Mouse (Mus musculus) hematopoietic multipotent progenitor cell, adult 10-12 weeks (in vitro differentiated cells): Measurements from ENCODE around the gene Cox8b. TPM values are rescaled to one million over a fixed set of nuclear protein-coding genes. Genes with fewer than 3 reads are reported as not detected.

Experiments used
- polyA plus RNA-seq: library from polyadenylated mRNA; stranded (reverse); fragments of >175 nt; gene quantifications from 2 replicates; pipeline ENCODE4 v1.2.3, GENCODE M21; 2012; ENCODE audit warnings: low replicate concordance

Cox8b gene
- not detected in 2 replicates for polyA plus RNA-seq

DNA sequence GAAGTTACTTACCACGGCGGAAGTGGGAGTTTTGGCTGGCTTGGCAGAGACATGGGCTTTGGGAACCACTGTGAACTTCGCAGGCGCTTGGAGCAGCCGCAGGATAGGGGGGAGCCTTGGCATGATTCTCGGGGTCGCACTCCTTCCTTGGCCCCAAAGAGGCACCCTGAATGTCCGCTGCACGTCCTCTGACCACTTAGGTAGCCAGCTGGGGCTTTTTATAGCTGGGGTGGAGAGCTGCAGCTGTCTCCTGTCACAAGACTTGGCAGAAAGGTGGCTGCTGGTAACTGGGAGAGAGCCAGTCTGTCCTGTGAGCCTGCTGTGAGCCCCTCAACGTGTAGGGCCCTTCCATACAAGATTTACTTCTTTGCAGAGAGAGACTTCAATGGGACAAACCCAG, at the start of gene Cox8b:
Gene Cox8b (minus strand): TSS at position 227 of the 400 bp plus-strand sequence.

DNA sequence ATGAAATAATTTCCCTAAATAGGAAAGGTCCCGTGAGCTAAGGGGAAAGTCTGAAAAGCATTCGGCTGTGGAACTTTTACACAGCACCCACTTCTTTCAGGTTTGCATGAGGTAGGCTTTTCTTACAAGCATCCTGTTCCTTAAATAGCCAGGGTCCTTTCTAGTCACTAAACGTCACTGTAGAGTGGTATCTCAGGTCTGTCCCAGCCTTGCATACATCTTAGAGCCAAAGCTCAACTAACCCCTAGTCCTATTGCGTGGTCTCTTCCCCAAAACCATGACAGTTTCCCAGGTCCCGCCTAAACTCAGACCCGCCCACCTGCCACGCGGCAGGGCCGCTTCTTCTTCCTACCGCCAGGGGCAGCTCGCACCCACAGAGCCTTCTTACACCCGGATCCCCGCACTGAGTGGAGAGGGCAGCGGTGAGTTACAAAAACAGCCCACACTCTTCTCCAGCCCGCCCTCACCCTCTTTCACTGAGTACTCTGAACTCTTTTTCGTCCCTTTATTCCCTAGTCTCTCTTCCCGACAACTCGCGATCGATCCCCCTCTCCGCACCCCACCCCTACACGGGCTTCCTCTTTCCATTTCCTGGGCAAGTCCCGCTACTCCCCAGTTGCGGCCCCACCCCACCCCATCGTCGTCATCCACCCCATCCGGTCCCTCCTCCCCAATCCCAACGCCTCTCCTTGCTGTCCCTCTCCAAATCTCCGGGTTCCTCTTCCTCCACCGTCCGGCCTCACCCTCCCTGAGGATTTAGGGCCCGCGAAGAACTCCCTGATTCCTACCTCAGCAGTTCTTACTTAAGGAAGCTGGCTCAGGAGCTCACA, 41.2 kb upstream of the Cox8b start, which contains the start of gene Pgghg:
Gene Pgghg (plus strand): TSS at position 170 of the 830 bp plus-strand sequence.

DNA sequence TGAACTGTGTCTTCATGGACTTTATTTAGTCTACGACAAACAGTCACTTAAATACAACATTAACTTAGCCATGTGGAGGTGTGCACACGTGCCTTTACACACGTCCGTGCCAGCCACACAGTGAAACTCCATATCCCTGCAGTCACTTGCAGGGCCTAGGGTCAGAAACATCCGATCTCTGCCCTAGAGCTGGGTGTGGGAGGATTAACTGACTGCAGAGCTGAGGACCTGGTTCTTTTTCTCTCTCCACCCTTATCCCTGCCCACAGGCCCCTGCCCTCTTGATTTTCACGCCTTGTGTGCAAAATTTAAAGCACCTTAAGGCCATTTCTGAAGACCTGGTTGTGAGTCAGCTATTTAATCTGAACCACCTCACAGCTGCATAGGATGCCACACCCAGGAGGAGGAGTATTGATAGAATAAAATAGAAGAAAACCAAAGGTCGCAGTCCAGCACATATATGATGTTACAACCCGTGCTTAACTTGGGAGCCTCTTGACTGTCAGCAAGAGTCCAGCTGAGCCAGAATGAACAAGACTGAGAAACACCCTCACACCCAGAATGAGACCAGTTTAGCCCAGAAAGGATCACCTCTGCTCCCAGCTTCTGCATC, 20.3 kb upstream of the Cox8b start, which contains the start of gene Nlrp6:
Gene Nlrp6 (plus strand): TSS at position 485 of the 612 bp plus-strand sequence.

DNA sequence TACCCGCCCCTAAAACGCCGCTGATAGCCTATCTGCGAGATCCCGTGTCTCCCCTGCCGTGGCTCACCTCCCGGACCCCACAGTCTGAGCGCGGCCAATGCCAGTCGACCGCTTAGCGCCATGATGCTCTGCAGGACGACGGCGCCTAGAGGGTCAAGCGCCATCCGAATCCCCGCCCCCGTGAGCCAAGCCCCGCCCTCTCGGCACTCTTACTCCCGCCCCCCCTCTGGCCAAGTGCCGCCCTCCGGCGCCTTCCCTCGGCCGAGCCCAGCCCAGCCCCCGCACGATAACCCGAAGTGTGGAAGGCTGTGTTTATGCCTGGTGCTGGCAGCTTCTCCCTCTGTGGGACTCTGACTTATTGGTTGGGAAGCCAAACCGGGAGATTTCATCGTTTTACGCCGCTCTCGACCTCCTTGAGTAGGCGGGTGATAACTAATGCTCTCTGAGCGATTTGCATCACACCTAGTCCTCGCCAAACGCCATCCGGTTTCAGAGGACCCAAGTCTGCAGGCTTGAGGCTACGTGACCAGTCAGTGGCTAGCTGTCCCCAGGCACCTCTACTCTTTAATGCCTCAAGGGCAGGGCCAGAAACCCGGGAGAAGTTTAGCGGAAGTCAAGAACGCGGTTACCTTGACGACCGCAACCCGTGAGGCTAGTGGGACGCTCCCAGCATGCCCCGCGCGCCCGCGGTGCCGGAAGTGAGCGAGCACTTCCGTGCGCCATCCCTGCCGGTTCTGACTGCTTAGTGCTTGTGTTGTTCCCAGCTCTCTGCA, 18.4 kb downstream of the Cox8b start, which contains the start of the genes Psmd13 and Sirt3:
Gene Psmd13 (plus strand): TSS at position 273 of the 773 bp plus-strand sequence.
Gene Sirt3 (minus strand): TSS at position 614 of the 773 bp plus-strand sequence.

DNA sequence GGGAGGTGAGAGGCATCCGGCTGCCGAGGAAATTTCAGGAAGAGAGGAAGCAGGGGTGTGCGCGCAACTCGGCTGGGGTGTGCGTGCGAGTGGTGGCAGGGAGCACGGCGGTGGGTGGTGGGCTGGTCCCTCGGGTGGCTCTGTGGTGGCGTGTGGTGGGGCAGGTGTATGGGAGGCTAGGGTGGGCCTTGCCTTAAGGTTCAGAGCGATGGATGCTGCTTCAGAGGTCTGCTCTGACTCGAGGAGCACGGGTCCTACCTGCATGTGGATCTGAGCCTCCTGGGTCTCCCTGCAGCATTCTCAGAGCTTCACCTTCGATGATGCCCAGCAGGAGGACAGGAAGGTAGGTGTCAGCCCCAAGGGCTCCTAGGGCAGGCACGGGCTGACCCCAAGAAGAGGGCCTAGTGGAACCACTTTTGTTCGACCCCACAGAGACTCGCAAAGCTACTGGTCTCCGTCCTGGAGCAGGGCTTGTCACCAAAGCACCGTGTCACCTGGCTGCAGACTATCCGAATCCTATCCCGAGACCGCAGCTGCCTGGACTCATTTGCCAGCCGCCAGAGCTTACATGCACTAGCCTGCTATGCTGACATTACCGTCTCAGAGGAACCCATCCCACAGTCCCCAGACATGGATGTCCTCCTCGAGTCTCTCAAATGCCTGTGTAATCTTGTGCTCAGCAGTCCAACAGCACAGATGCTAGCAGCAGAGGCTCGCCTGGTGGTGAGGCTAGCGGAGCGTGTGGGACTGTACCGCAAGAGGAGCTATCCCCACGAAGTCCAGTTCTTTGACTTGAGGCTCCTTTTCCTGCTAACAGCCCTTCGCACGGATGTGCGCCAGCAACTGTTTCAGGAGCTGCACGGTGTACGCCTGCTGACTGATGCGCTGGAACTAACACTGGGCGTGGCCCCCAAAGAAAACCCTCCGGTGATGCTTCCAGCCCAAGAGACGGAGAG, 42.4 kb downstream of the Cox8b start, which contains the start of gene Bet1l:
Gene Bet1l (minus strand): TSS at position 28 of the 956 bp plus-strand sequence.

DNA sequence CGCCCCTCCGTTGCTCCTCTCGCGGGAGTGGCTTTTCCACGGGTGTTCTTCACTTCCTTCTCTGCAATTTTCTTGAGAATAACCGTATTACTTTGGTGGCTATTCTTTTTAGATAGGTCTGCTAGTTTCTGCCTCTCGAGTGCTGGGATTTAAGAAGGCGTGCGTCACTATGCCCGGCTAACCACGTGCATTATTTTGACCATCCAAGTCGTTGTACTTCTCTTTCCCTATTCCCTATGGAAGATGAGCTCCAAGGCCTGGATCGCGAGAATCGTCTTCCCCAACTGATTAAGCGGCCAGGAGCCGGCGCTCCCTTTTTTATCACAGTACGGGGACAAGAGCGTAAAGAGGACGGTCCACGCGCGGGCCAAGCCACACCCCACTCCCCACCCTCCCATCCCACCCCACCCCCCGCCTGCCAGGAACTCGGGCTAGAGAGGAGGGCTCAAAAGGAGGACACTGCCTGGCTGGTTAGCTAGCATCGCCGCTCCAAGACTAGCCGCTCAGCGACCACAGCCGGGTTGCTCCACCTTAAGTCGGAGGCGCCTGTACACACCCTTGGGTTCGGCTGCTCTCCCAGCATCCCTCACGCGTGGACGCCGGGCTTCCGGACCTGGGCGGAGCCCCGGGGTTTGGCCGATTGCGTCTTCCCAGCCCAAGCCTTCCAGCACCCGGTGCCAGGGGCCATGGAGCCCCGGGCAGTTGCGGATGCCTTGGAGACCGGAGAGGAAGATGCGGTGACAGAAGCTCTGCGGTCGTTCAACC, 43.3 kb downstream of the Cox8b start, which contains the start of gene Ric8a:
Gene Ric8a (plus strand): TSS at position 173 of the 765 bp plus-strand sequence.

DNA sequence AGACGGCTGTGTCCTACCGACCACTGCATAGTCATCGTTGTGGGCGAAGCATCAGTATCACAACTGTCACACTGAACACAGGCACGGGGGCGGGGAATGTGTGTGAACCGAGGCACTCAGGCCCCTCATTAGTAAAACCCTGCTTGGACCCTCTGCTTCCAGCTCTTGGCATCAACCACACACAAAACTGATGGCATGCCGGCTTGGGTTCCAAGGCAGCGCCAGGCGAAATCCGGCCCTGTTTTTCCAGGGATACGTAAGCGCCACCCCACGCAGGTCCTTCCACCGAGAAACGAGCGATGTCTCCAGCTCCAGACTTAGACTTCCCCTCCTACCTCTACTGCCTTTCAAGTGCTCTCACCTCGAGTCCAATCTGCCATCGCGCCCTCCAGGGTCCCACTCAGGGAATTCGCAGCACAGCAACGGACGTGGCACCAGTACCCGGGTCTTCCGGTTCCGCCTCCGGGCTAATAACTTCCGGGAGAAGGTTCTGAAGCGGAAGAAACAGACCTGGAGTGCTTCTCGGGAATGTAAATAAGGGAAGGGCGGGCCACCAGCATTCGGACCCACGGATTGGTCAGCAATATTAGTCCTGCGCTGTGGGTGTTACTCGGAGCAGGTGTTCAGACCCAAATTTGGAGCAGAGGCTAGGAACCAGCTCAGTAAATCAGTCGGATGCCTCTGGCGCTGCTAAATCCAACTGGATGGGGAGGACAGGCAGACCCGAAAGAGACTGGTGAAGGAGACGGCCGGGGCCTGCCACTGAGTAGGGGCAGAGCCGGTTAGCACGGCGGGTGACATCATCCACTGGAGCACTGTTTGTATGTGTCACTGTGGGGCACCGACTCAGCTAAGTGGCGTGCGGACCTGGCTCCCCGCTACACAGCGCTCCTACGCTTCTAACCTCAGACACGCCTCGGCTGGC, 44.1 kb downstream of the Cox8b start, which contains the start of gene Gm45785:
Gene Gm45785 (minus strand): TSS at position 472 of the 925 bp plus-strand sequence.

Other genes starting within 250 kb of the Cox8b start
- gene Olfr539, start 240.5 kb downstream of the Cox8b start, polyA plus RNA-seq, result 0.01 TPM in 1 of 2 replicates, not detected in the other
- gene Olfr45, start 218.5 kb downstream of the Cox8b start, polyA plus RNA-seq, result not detected in 2 replicates
- gene Olfr541, start 203.2 kb downstream of the Cox8b start, polyA plus RNA-seq, result not detected in 2 replicates
- not detected in 2 replicates for gene Cyp2e1, start 136.7 kb downstream of the Cox8b start, polyA plus RNA-seq
- gene Syce1, start 112.6 kb downstream of the Cox8b start, polyA plus RNA-seq, result 0.18 TPM in 1 of 2 replicates, not detected in the other
- gene Zfp941, start 78.3 kb downstream of the Cox8b start, polyA plus RNA-seq, result not detected in 2 replicates
- not detected in 2 replicates for gene Urah, start 65.4 kb downstream of the Cox8b start, polyA plus RNA-seq
- not detected in 2 replicates for gene Scgb1c1, start 54.9 kb downstream of the Cox8b start, polyA plus RNA-seq
- not detected in 2 replicates for gene Odf3, start 52.6 kb downstream of the Cox8b start, polyA plus RNA-seq
- gene Gm45785, start 44.1 kb downstream of the Cox8b start, polyA plus RNA-seq, result not detected in 2 replicates
- gene Ric8a, start 43.5 kb downstream of the Cox8b start, polyA plus RNA-seq, result 84.4 and 159 TPM in 2 replicates
- gene Bet1l, start 42.9 kb downstream of the Cox8b start, polyA plus RNA-seq, result 5.3 and 13.3 TPM in 2 replicates
- 14.0 and 45.3 TPM in 2 replicates for gene Psmd13, start 18.5 kb downstream of the Cox8b start, polyA plus RNA-seq
- 25.2 and 43.6 TPM in 2 replicates for gene Sirt3, start 18.1 kb downstream of the Cox8b start, polyA plus RNA-seq
- 0.27 TPM in 1 of 2 replicates, not detected in the other for gene Nlrp6, start 20.5 kb upstream of the Cox8b start, polyA plus RNA-seq
- gene Pgghg, start 40.9 kb upstream of the Cox8b start, polyA plus RNA-seq, result 14.9 and 15.1 TPM in 2 replicates
- not detected in 2 replicates for gene Ifitm5, start 49.8 kb upstream of the Cox8b start, polyA plus RNA-seq
- not detected in 2 replicates for gene Gm45717, start 55.5 kb upstream of the Cox8b start, polyA plus RNA-seq
- gene Ifitm2, start 55.5 kb upstream of the Cox8b start, polyA plus RNA-seq, result 17.6 and 125 TPM in 2 replicates
- gene Ifitm1, start 66.8 kb upstream of the Cox8b start, polyA plus RNA-seq, result 8.5 TPM in 2 replicates
- 25.7 and 51.0 TPM in 2 replicates for gene Ifitm3, start 110.3 kb upstream of the Cox8b start, polyA plus RNA-seq
- 4.0 and 4.9 TPM in 2 replicates for gene Ifitm6, start 117.5 kb upstream of the Cox8b start, polyA plus RNA-seq
- gene Gm17387, start 128.7 kb upstream of the Cox8b start, polyA plus RNA-seq, result not detected in 2 replicates
- gene B4galnt4, start 160.7 kb upstream of the Cox8b start, polyA plus RNA-seq, result 3.7 and 11.5 TPM in 2 replicates
- 30.0 and 50.9 TPM in 2 replicates for gene Pkp3, start 177.8 kb upstream of the Cox8b start, polyA plus RNA-seq
- 44.4 and 49.0 TPM in 2 replicates for gene Sigirr, start 200.1 kb upstream of the Cox8b start, polyA plus RNA-seq
- gene Ano9, start 217.4 kb upstream of the Cox8b start, polyA plus RNA-seq, result not detected in 2 replicates
- gene Ptdss2, start 221.9 kb upstream of the Cox8b start, polyA plus RNA-seq, result 25.5 and 46.6 TPM in 2 replicates